Mouse (Mus musculus) midbrain, embryonic 13.5 days (tissue): ENCODE measurements around the gene Adam15. TPM values are rescaled to one million over a fixed set of nuclear protein-coding genes. Genes with fewer than 3 reads are reported as not detected.

Experiments
- ATAC-seq: fragments of 200-750 bp; cut with Nextera tagmentation; 2 replicates; pipeline ENCODE4 v1.8.0; 2017; ENCODE audit warnings: mild to moderate bottlenecking, moderate TSS enrichment, moderate library complexity
- H3K27ac ChIP-seq: fragments of 300-500 bp; sonication (generic); 2 replicates; pipeline ENCODE4 v1.5.1; 2015; ENCODE audit warnings: inconsistent platforms, mild to moderate bottlenecking, moderate library complexity
- H3K27me3 ChIP-seq: fragments of 300-500 bp; sonication (generic); 2 replicates; pipeline ENCODE4 v1.6.1; 2015; ENCODE audit warnings: mild to moderate bottlenecking, inconsistent platforms
- H3K36me3 ChIP-seq: fragments of 300-500 bp; sonication (generic); 2 replicates; pipeline ENCODE4 v1.6.1; 2015; ENCODE audit warnings: mild to moderate bottlenecking, inconsistent platforms
- H3K4me1 ChIP-seq: fragments of 300-500 bp; sonication (generic); replicated peaks from 2 replicates; pipeline ENCODE4 v1.6.1; 2015; ENCODE audit warnings: inconsistent platforms
- H3K4me2 ChIP-seq: fragments of 300-500 bp; sonication (generic); replicated peaks from 2 replicates; pipeline ENCODE4 v1.6.1; 2015; ENCODE audit warnings: moderate library complexity, mild to moderate bottlenecking, inconsistent platforms
- H3K4me3 ChIP-seq: fragments of 300-500 bp; sonication (generic); replicated peaks from 2 replicates; pipeline ENCODE4 v1.5.1; 2015; ENCODE audit warnings: mild to moderate bottlenecking, inconsistent platforms
- H3K9ac ChIP-seq: fragments of 300-500 bp; sonication (generic); replicated peaks from 2 replicates; pipeline ENCODE4 v1.6.1; 2015; ENCODE audit warnings: mild to moderate bottlenecking, inconsistent platforms
- H3K9me3 ChIP-seq: fragments of 300-500 bp; sonication (generic); 2 replicates; pipeline ENCODE4 v1.6.1; 2016; ENCODE audit warnings: mild to moderate bottlenecking, inconsistent platforms
- WGBS: fragments of 180-500 bp; shearing (Covaris S2); methylation state at CpG from one replicate; pipeline ENCODE4 v1.1.7; 2015; 5-methylcytosine and 5-hydroxymethylcytosine counted together
- polyA plus RNA-seq: library from polyadenylated mRNA; unstranded; fragments of >200 nt; fragmentation: Nextera tagmentation; extraction: Ambion mirVana; gene quantifications from 2 replicates; pipeline ENCODE4 v1.2.1, GENCODE M21; 2015

Adam15 gene
- polyA plus RNA-seq, 1 experiment from 2014 or later, result 34.2 TPM

DNA sequence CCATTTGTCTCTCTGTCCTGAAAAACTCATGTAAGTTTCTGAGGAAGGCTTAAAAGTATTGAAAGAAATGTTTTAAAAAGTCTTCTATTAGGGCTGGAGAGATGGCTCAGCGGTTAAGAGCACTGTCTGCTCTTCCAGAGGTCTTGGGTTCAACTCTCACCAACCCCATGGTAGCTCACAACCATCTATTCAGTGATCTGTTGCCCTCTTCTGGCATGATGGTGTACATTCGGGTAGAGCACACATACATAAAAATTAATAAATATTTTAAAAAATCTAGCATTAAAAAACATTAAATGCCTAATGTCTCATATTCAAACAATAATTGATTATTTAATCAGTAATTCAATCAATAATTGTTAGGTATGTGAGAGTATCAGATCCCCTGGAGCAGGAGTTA, 49.3 kb downstream of the Adam15 start:
- no peaks in the 10 kb centered on the region for H3K36me3 ChIP-seq
- no peak overlapping the region for H3K9ac ChIP-seq
- no peaks in the 10 kb centered on the region for H3K9me3 ChIP-seq
- no peak for ATAC-seq
- H3K27ac ChIP-seq, result no peak overlapping the region
- no peaks in the 10 kb centered on the region; the same call in 1 of the 2 replicates for H3K4me1 ChIP-seq
- H3K4me2 ChIP-seq, result no peak overlapping the region
- peaks cover 20% of the 10 kb centered on the region for H3K27me3 ChIP-seq
- no peak overlapping the region for H3K4me3 ChIP-seq
- WGBS, result 62% methylated on average over 2 of the region's 2 CpGs

DNA sequence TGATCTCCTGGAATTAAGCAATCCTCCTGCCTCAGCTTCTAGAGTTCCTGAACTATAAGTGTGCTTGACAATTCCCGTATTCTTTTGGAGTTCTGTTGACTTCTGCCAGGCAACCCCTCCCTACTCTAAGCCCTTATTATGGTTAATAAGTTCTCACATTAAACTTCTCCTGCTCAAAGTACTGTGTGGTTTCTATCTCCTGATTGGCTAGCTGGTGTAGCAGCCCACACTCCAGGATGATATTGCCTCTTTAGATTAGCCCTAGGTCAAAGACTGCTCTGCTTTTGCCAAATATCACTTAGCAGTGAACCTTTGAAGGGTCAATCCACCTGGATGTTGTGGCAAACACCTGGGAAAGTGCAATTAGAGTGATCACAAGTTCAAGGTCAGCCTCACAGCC, 49.7 kb downstream of the Adam15 start:
- Histone ChIP-seq H3K36me3 (no peaks in the 10 kb centered on the region), H3K9ac (no peak overlapping the region), H3K4me3 (no peak overlapping the region), H3K27ac (no peak overlapping the region), H3K4me2 (peak overlapping the region; percentile 43), H3K4me1 (no peaks in the 10 kb centered on the region; the same call in 1 of the 2 replicates), H3K27me3 (peaks cover 20% of the 10 kb centered on the region), H3K9me3 (no peaks in the 10 kb centered on the region)
- ATAC-seq, result no peak
- WGBS, result 71% methylated on average over 1 of the region's 1 CpGs

DNA sequence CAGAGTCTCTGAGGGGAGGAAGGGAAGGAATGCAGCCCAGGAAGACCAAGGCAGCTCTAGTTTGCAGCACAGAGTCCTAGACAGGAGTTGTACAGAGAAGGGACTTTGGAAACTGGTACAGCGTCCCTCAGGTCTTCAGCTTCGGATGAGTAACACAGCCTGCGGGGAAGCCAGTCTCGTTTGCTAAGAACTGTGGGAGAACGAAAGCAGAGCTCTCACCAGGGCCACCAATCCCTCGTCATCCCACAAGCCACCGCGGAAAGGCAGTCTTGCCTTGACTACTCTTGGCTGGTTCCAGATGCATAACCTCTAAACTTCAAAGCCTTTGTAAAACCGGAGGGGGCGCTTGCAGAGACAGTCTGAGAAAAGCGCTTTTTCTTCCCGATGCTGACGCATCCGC, 50.3 kb downstream of the Adam15 start:
- ATAC-seq, result no peak
- peak overlapping the region; percentile 43 for H3K4me2 ChIP-seq

DNA sequence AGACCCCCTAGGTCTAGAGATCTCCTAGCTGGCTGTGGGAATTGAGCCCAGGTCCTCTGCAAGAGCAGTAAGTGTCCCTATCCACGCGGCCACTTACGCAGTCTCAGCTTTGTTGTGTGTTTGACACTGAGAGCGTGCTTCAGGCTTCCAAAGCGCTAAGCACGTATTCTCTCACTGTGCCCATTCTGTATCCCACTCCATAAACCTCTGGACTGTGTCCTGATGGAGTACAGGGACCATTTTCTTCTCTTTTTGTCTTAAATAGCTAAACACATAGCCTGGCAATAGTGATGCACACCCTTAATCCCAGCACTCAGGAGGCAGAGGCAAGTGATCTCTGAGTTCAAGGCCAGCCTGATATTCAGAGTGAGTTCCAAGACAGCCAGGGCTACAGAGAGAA, 50.9 kb downstream of the Adam15 start:
- 76% methylated on average over 6 of the region's 6 CpGs for WGBS

More for the DNA sequence above, 50.3 kb downstream of the Adam15 start:
- Histone ChIP-seq H3K27me3 (peaks cover 20% of the 10 kb centered on the region), H3K9ac (no peak overlapping the region), H3K9me3 (no peaks in the 10 kb centered on the region), H3K27ac (no peak overlapping the region), H3K4me3 (peak overlapping the region; percentile 10), H3K36me3 (no peaks in the 10 kb centered on the region), H3K4me1 (no peaks in the 10 kb centered on the region; the same call in 1 of the 2 replicates)
- 2% methylated on average over 14 of the region's 14 CpGs for WGBS

DNA sequence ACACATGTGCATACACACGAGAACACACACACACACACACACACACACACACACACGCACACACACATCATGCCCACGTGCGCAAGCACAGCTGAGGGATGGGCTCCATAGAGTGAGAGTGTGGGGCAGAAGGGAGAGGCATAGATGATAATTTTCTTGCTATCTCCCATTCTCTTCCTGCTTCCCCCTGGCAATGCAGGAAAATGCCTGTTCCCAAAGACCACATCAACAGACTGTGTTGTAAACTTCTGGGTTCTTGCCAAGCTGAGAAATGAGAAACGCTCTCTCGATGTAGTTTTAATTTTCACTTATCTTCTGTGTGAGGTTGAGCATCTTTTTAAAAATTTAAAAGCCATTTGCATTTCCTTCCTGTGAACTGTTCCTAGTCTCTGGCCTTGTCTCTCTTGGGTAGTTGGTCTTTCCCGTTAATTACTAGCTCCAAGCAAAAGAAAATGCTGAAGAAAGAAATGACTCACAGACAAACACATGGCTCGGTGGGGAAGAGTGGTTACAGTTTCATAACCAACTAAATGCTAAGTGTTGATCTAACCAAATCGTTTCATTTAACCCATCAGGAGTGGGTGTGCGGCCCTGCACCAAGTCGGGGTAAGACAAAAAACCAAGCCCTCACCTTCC, 52.9 kb downstream of the Adam15 start:
- H3K9me3 ChIP-seq, result no peaks in the 10 kb centered on the region
- H3K27me3 ChIP-seq, result peaks cover 20% of the 10 kb centered on the region
- no peak overlapping the region for H3K4me2 ChIP-seq
- no peak overlapping the region for H3K27ac ChIP-seq
- H3K9ac ChIP-seq, result no peak overlapping the region
- no peaks in the 10 kb centered on the region for H3K36me3 ChIP-seq
- WGBS, result 86% methylated on average over 11 of the region's 11 CpGs
- H3K4me3 ChIP-seq, result no peak overlapping the region
- no peak for ATAC-seq
- H3K4me1 ChIP-seq, result no peaks in the 10 kb centered on the region; the same call in 1 of the 2 replicates

More for the DNA sequence above, 50.9 kb downstream of the Adam15 start:
- Histone ChIP-seq H3K4me1 (no peaks in the 10 kb centered on the region; the same call in 1 of the 2 replicates), H3K9me3 (no peaks in the 10 kb centered on the region), H3K4me3 (no peak overlapping the region), H3K4me2 (no peak overlapping the region), H3K27me3 (peaks cover 20% of the 10 kb centered on the region), H3K9ac (no peak overlapping the region), H3K27ac (no peak overlapping the region), H3K36me3 (no peaks in the 10 kb centered on the region)
- ATAC-seq, result no peak

DNA sequence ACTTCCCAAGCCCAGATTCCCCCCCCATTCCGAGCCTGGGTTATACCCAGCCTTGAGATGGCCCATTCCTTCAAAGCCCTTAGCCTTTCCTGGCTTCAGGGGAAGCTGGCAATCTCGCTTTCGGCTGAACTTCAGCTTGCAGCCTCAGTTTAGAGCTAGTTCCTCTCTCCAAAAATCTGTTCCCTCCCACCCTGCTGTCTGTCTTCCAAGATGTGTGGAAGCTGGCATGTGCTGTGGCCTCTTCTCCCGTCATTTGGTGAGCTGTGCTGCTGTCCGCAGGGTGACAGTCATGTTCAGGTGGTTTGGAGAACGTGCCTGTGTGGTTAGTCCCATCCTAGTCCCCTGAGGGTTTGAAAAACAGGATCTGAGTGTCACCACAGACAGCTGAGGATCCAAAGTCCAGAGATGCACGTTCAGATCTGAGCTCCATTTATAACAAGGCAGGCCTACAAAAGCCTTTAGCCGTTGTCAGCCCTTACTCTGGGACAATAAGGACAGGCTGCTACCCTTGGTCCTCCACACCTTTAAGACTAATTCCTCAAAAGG, 54.0 kb downstream of the Adam15 start:
- Histone ChIP-seq H3K4me2 (no peak overlapping the region), H3K4me1 (no peaks in the 10 kb centered on the region; the same call in 1 of the 2 replicates), H3K27me3 (peaks cover 16% of the 10 kb centered on the region), H3K9me3 (no peaks in the 10 kb centered on the region), H3K36me3 (no peaks in the 10 kb centered on the region), H3K27ac (no peak overlapping the region), H3K9ac (no peak overlapping the region), H3K4me3 (no peak overlapping the region)
- no peak for ATAC-seq
- WGBS, result 86% methylated on average over 8 of the region's 8 CpGs

DNA sequence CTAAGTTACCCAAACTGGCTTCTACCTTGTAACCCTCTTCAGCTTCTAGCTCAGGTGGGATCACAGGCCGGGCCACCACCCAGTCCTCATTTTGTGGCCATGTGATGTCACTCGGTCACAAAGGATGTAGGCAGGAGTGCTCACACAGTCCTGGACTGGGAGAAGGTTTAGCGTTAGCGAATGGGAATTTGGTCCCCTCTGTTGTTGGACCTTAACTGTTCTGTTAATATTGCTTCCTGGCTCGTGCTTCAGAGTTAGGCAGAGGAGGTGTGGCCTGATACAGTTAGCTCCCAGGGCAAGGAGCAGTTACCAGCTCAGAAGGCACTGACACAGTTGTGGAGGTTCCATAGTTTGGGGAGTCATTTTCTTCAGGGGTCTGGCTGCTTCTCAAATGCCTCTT, 55.6 kb downstream of the Adam15 start:
- Histone ChIP-seq H3K27me3 (peaks cover 6% of the 10 kb centered on the region), H3K27ac (no peak overlapping the region), H3K9me3 (no peaks in the 10 kb centered on the region), H3K4me2 (no peak overlapping the region), H3K36me3 (no peaks in the 10 kb centered on the region), H3K4me3 (no peak overlapping the region), H3K4me1 (no peaks in the 10 kb centered on the region), H3K9ac (no peak overlapping the region)
- no peak for ATAC-seq
- WGBS, result 81% methylated on average over 5 of the region's 5 CpGs

DNA sequence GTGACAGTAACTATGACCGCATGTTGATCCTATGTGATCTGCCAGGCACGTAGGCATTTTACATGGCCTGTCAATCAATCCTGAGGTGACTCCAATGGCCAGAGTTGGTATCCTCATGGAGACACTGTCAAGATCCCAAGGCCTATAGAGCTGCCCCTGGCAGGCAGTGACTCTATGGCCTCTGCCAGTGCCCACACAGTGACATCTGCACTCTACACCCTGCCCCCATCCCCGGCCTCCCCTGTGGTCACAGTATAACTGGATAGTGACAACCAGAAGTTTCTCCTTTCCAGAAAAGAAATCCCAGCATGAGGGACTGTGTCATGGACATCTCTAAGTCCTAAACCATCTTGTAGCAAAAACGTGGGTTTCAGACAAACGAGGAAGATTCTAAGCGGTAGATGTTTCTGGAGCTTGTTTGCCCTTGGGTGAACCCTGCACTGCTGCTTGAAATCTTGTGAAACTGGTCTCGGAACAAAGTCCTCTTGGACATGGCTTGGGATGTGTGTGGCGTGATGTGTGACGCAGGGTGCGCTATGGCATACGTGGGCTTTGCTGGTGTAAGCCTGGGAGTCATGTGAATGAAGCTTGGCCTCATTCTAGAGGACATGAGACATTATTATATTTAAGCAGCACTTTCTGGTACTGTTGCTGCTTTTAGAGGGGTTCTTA, 56.4 kb downstream of the Adam15 start:
- no peak overlapping the region for H3K4me3 ChIP-seq
- H3K36me3 ChIP-seq, result no peaks in the 10 kb centered on the region
- 92% methylated on average over 11 of the region's 11 CpGs for WGBS
- no peak for ATAC-seq
- H3K9me3 ChIP-seq, result no peaks in the 10 kb centered on the region
- no peak overlapping the region for H3K9ac ChIP-seq
- H3K4me2 ChIP-seq, result no peak overlapping the region
- no peaks in the 10 kb centered on the region for H3K27me3 ChIP-seq
- no peak overlapping the region for H3K27ac ChIP-seq
- no peaks in the 10 kb centered on the region for H3K4me1 ChIP-seq

DNA sequence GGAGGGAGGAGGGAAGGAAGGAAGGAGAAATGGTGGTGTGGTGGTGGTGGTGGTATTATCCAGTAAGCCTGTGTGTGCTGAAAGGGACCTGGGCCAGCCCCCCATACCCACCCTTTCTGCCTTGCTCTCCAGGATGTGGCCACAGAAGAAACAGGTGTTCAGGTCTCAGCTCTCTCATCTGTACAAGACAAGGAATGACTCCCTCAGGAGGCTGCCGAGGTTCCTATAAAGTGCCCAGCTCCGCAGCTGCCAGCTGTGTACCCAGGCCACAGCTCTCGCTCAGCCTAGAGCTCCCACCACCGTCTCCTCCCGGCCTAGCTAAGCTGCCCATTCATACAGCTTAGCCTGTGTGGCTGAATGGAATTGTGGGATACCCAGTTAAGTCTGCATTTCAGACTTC, 57.5 kb downstream of the Adam15 start:
- ATAC-seq, result no peak
- Histone ChIP-seq H3K9ac (no peak overlapping the region), H3K4me1 (no peaks in the 10 kb centered on the region), H3K4me3 (no peak overlapping the region), H3K9me3 (no peaks in the 10 kb centered on the region), H3K36me3 (no peaks in the 10 kb centered on the region), H3K27me3 (no peaks in the 10 kb centered on the region), H3K4me2 (no peak overlapping the region), H3K27ac (no peak overlapping the region)
- 53% methylated on average over 5 of the region's 5 CpGs for WGBS

DNA sequence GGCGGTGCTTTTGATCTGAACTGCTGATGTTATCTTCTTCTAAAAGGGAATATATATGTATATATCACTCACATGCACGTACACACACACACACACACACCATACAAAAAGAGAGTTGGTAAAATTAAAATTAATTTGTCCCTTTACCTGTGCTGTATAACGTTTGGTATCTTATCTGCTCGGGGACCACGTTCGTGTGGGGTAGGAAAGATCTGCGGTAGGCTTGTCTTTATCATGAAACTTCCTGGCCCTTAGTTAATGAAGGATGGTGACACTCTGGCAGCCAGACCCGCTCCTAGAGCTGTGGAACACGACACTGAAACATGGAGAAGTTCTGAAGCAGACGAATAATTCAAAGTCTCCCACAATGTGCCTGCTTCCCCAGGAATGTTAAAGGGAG, 57.9 kb downstream of the Adam15 start:
- no peak overlapping the region for H3K4me3 ChIP-seq
- no peaks in the 10 kb centered on the region for H3K36me3 ChIP-seq
- H3K9me3 ChIP-seq, result no peaks in the 10 kb centered on the region
- no peaks in the 10 kb centered on the region for H3K27me3 ChIP-seq
- 84% methylated on average over 10 of the region's 10 CpGs for WGBS
- no peak overlapping the region for H3K27ac ChIP-seq
- ATAC-seq, result no peak
- H3K4me2 ChIP-seq, result no peak overlapping the region
- H3K9ac ChIP-seq, result no peak overlapping the region
- H3K4me1 ChIP-seq, result no peaks in the 10 kb centered on the region
